In the genomic region with DNA sequence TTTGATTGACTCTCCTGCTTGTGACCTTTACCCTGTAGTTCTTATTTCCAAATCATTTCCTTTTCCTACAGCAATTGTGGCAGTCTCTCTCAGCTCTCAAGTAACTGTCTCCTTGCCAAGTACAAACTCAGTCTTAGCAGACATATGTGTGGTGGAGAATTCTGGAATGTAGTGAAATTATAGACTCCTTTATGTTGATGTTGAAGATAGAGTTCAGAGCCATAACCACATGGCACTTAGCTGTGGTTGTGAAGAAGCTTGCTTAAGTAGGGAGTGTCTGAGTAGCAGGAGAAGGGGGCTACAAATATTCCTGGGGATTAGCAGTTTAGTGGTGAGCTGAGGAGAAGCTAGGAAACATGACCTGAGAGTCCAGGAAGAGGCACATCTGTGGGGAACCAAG, we compare ENCODE assay signal across 18 mouse cellular contexts. TPM values are rescaled to one million over a fixed set of nuclear protein-coding genes. Genes with fewer than 3 reads are reported as not detected.
A peak's percentile ranks its signal among the peaks of the same experiment; 100 is the strongest.
DNase-seq lines count a peak whose midpoint lies in the region; ATAC-seq and TF ChIP-seq lines count a peak whose summit lies in the region.
"Had no signal": no experiment of that assay in that cellular context is flagged by ENCODE, and none has a peak within 500 bp of the region (broad histone marks: within the 10 kb centered on the region; RNA-seq: fewer than 3 reads in every experiment).

No protein-coding gene starts in this region.

- H3K4me3 ChIP-seq in limb, embryonic 11.5 days (ENCODE audit: low read depth, low read length), result no peak overlapping the region
- H3K4me3 ChIP-seq in limb, embryonic 10.5 days, result no peak overlapping the region
- no peak overlapping the region for H3K4me3 ChIP-seq in embryonic facial prominence, embryonic 12.5 days
- H3K4me3 ChIP-seq in embryonic facial prominence, embryonic 15.5 days (replicated peaks), result no peak overlapping the region
- H3K4me3 ChIP-seq in stomach, embryonic 15.5 days (replicated peaks), result no peak overlapping the region
- no peak overlapping the region for H3K4me3 ChIP-seq in hindbrain, postnatal 0 days (ENCODE audit: low read length)
- H3K4me3 ChIP-seq: forebrain, embryonic 12.5 days; gastrocnemius, adult 2 months; hindbrain, embryonic 13.5 days had no signal

- H3K9me3 ChIP-seq in limb, embryonic 11.5 days (ENCODE audit: control insufficient read depth, low read length), result no peaks in the 10 kb centered on the region
- no peaks in the 10 kb centered on the region for H3K9me3 ChIP-seq in limb, embryonic 10.5 days (replicated peaks)
- H3K9me3 ChIP-seq in embryonic facial prominence, embryonic 12.5 days, result no peaks in the 10 kb centered on the region
- H3K9me3 ChIP-seq in embryonic facial prominence, embryonic 15.5 days (replicated peaks), result no peaks in the 10 kb centered on the region
- H3K9me3 ChIP-seq in stomach, embryonic 15.5 days, result no peaks in the 10 kb centered on the region
- no peaks in the 10 kb centered on the region for H3K9me3 ChIP-seq in hindbrain, postnatal 0 days (ENCODE audit: low read length)
- H3K9me3 ChIP-seq: forebrain, embryonic 12.5 days; hindbrain, embryonic 13.5 days had no signal

- no peak for DNase-seq in limb, embryonic 11.5 days (ENCODE audit: low spot score)
- DNase-seq in limb, embryonic 10.5 days (ENCODE audit: low spot score), result no peak
- no peak for DNase-seq in cerebellum, adult 9-11 months
- no peak for DNase-seq in hindbrain, postnatal 0 days (ENCODE audit: low spot score)
- DNase-seq: adrenal gland, adult 8-10 months; adrenal gland, postnatal 36 days; cerebellum, adult 8-10 months; cerebellum, postnatal 25 days; gastrocnemius, adult 2 months; gastrocnemius, postnatal 36 days; heart, postnatal 10 days had no signal

- H3K4me2 ChIP-seq in limb, embryonic 11.5 days (ENCODE audit: low read depth, severe bottlenecking), result no peak overlapping the region
- H3K4me2 ChIP-seq in embryonic facial prominence, embryonic 12.5 days (replicated peaks), result no peak overlapping the region
- no peak overlapping the region for H3K4me2 ChIP-seq in embryonic facial prominence, embryonic 15.5 days (replicated peaks)
- H3K4me2 ChIP-seq in stomach, embryonic 15.5 days, result no peak overlapping the region
- no peak overlapping the region for H3K4me2 ChIP-seq in hindbrain, postnatal 0 days (ENCODE audit: low read depth, low read length)
- H3K4me2 ChIP-seq: forebrain, embryonic 12.5 days; hindbrain, embryonic 13.5 days had no signal

- no peak for TF ChIP-seq CTCF in hindbrain, postnatal 0 days (IDR thresholded peaks at IDR 0.05; ENCODE audit: low read depth)

- no peaks in the 10 kb centered on the region for H3K27me3 ChIP-seq in limb, embryonic 11.5 days (ENCODE audit: control insufficient read depth, insufficient read depth, low read length)
- no peaks in the 10 kb centered on the region for H3K27me3 ChIP-seq in limb, embryonic 10.5 days (ENCODE audit: low read depth, poor library complexity, severe bottlenecking)
- no peaks in the 10 kb centered on the region for H3K27me3 ChIP-seq in embryonic facial prominence, embryonic 12.5 days
- H3K27me3 ChIP-seq in embryonic facial prominence, embryonic 15.5 days, result no peaks in the 10 kb centered on the region
- H3K27me3 ChIP-seq in stomach, embryonic 15.5 days (replicated peaks), result no peaks in the 10 kb centered on the region
- H3K27me3 ChIP-seq in hindbrain, postnatal 0 days (ENCODE audit: insufficient read depth, low read length), result no peaks in the 10 kb centered on the region
- H3K27me3 ChIP-seq: forebrain, embryonic 12.5 days; hindbrain, embryonic 13.5 days had no signal

- H3K27ac ChIP-seq in limb, embryonic 11.5 days (replicated peaks; ENCODE audit: low read depth, low read length), result peak overlapping the region; percentile 30; the same call in 1 of the 2 replicates
- H3K27ac ChIP-seq in limb, embryonic 10.5 days, result no peak overlapping the region
- peak overlapping the region; percentile 5 for H3K27ac ChIP-seq in embryonic facial prominence, embryonic 12.5 days
- H3K27ac ChIP-seq in embryonic facial prominence, embryonic 15.5 days (replicated peaks), result peak overlapping the region; percentile 63
- no peak overlapping the region for H3K27ac ChIP-seq in stomach, embryonic 15.5 days
- H3K27ac ChIP-seq in hindbrain, postnatal 0 days, result no peak overlapping the region
- H3K27ac ChIP-seq: forebrain, embryonic 12.5 days; gastrocnemius, adult 2 months; hindbrain, embryonic 13.5 days had no signal

- no peaks in the 10 kb centered on the region for H3K36me3 ChIP-seq in limb, embryonic 11.5 days (ENCODE audit: control insufficient read depth, insufficient read depth, low read length)
- H3K36me3 ChIP-seq in limb, embryonic 10.5 days, result peaks cover 4% of the 10 kb centered on the region; the same call in 1 of the 2 replicates
- no peaks in the 10 kb centered on the region for H3K36me3 ChIP-seq in embryonic facial prominence, embryonic 12.5 days
- peaks cover 8% of the 10 kb centered on the region; the same call in 1 of the 2 replicates for H3K36me3 ChIP-seq in embryonic facial prominence, embryonic 15.5 days
- no peaks in the 10 kb centered on the region for H3K36me3 ChIP-seq in stomach, embryonic 15.5 days
- peaks cover 20% of the 10 kb centered on the region; the same call in 1 of the 2 replicates for H3K36me3 ChIP-seq in hindbrain, postnatal 0 days (ENCODE audit: insufficient read depth, low read length)

- no peak for ATAC-seq in limb, embryonic 11.5 days (ENCODE audit: insufficient number of reproducible peaks, low FRiP score, low TSS enrichment, low read depth)
- ATAC-seq in embryonic facial prominence, embryonic 12.5 days (ENCODE audit: insufficient number of reproducible peaks, insufficient read depth, low FRiP score, low TSS enrichment), result 0 out of 2 replicates have a peak, but pooled peaks have one; percentile 38
- 0 out of 2 replicates have a peak, but pooled peaks have one; percentile 51 for ATAC-seq in embryonic facial prominence, embryonic 15.5 days (ENCODE audit: insufficient number of reproducible peaks, low FRiP score, low TSS enrichment, low read depth)
- ATAC-seq in stomach, embryonic 15.5 days (ENCODE audit: insufficient read depth, low FRiP score, low read depth), result peak; percentile 43
- ATAC-seq in megakaryocyte progenitor cell, adult 5-6 weeks (replicated peaks; ENCODE audit: poor library complexity), result no peak
- no peak for ATAC-seq in hindbrain, postnatal 0 days
- ATAC-seq: forebrain, embryonic 16.5 days had no signal

- H3K9ac ChIP-seq in limb, embryonic 11.5 days (ENCODE audit: low read length), result no peak overlapping the region
- H3K9ac ChIP-seq in embryonic facial prominence, embryonic 12.5 days, result no peak overlapping the region
- H3K9ac ChIP-seq in embryonic facial prominence, embryonic 15.5 days, result no peak overlapping the region
- no peak overlapping the region for H3K9ac ChIP-seq in stomach, embryonic 15.5 days
- H3K9ac ChIP-seq in hindbrain, postnatal 0 days (replicated peaks; ENCODE audit: low read length), result no peak overlapping the region
- H3K9ac ChIP-seq: forebrain, embryonic 12.5 days; hindbrain, embryonic 13.5 days had no signal

- peaks cover 13% of the 10 kb centered on the region; the same call in 1 of the 2 replicates for H3K4me1 ChIP-seq in limb, embryonic 11.5 days (ENCODE audit: control insufficient read depth, insufficient read depth, low read length)
- H3K4me1 ChIP-seq in limb, embryonic 10.5 days, result peaks cover 35% of the 10 kb centered on the region
- peaks cover 12% of the 10 kb centered on the region for H3K4me1 ChIP-seq in embryonic facial prominence, embryonic 12.5 days
- H3K4me1 ChIP-seq in embryonic facial prominence, embryonic 15.5 days, result peaks cover 37% of the 10 kb centered on the region
- no peaks in the 10 kb centered on the region for H3K4me1 ChIP-seq in stomach, embryonic 15.5 days
- H3K4me1 ChIP-seq in hindbrain, postnatal 0 days (ENCODE audit: insufficient read depth, low read length), result no peaks in the 10 kb centered on the region
- H3K4me1 ChIP-seq: hindbrain, embryonic 13.5 days had no signal

RNA-seq across cellular contexts. Expression of a gene that starts 18.1 kb away (rescaled TPM):
- polyA plus RNA-seq in limb, embryonic 11.5 days (2014; fragmentation: Nextera tagmentation; extraction: Ambion mirVana), result 15.1 and 17.7 TPM in 2 replicates
- 10.8 and 13.7 TPM in 2 replicates for polyA plus RNA-seq in limb, embryonic 10.5 days (2016; fragmentation: Nextera tagmentation; extraction: Ambion mirVana)
- polyA plus RNA-seq in embryonic facial prominence, embryonic 12.5 days (2016; fragmentation: Nextera tagmentation; extraction: Ambion mirVana), result 16.7 and 19.7 TPM in 2 replicates
- 15.7 and 16.9 TPM in 2 replicates for polyA plus RNA-seq in embryonic facial prominence, embryonic 15.5 days (2015; fragmentation: Nextera tagmentation; extraction: Ambion mirVana)
- polyA plus RNA-seq in stomach, embryonic 15.5 days (2015; fragmentation: Nextera tagmentation; extraction: Ambion mirVana), result 17.2 and 24.8 TPM in 2 replicates
- total RNA-seq in megakaryocyte progenitor cell, adult 5-6 weeks (2015), result 16.8 and 33.0 TPM in 2 replicates
- 26.9 and 27.4 TPM in 2 replicates for total RNA-seq in megakaryocyte progenitor cell, adult 5-6 weeks (2017)
- total RNA-seq in hindbrain, postnatal 0 days (2014; rRNA removed), result 27.9 and 39.9 TPM in 2 replicates
- 21.2 and 24.3 TPM in 2 replicates for polyA plus RNA-seq in hindbrain, postnatal 0 days (2015; fragmentation: Nextera tagmentation; extraction: Ambion mirVana)

Comparison
In these comparisons a context has a peak if more than half of its experiments do, and no peak if none do; other contexts are left out.
1. H3K27ac ChIP-seq: peak in limb, embryonic 11.5 days (single experiment), embryonic facial prominence, embryonic 12.5 days (single experiment) and embryonic facial prominence, embryonic 15.5 days (single experiment); none in limb, embryonic 10.5 days (single experiment), stomach, embryonic 15.5 days (single experiment) and hindbrain, postnatal 0 days (single experiment).
2. ATAC-seq: peak in embryonic facial prominence, embryonic 12.5 days (single experiment), embryonic facial prominence, embryonic 15.5 days (single experiment) and stomach, embryonic 15.5 days (single experiment); none in limb, embryonic 11.5 days (single experiment), megakaryocyte progenitor cell, adult 5-6 weeks (single experiment) and hindbrain, postnatal 0 days (single experiment).